Mouse (Mus musculus): ENCODE data around the gene Hnrnpll. TPM values are rescaled to one million over a fixed set of nuclear protein-coding genes. Genes with fewer than 3 reads are reported as not detected.
"Not testable (repeated sequence)": the region's sequence is repeated elsewhere in the genome, so short reads cannot be mapped to it uniquely, and the experiment has no call there.

Hnrnpll gene
- polyA plus RNA-seq, 1 experiment, result 52.0 TPM

DNA sequence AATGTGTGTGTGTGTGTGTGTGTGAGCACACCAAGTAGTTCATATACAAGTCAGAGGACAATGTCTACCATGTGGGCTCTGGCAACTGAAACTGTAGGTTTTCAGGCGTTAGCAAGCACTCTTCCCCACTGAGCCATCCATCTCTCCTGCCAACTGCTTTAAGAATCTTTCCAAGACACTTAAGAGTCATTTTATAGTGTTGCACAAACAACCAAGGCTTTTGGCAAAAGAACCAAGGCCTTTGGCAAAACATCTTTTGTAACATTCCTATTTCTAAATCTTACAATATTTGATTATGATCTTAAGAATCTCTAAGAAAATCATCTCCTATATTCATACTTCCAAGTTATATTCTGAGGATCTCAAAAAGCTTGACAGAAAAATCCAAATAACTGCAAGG, 2.4 kb downstream of the Hnrnpll start:
- Histone ChIP-seq H3K27ac (ENCODE audit: control insufficient read depth, insufficient read depth, low read depth, low read length) (no peak overlapping the region), H3K4me3 (ENCODE audit: control insufficient read depth, low read depth, low read length) (no peak overlapping the region)
- no peak for TF ChIP-seq POLR2A (IDR thresholded peaks at IDR 0.05; ENCODE audit: control insufficient read depth, low read depth, low read length)
- no peak for TF ChIP-seq CTCF (IDR thresholded peaks at IDR 0.05; ENCODE audit: control insufficient read depth, insufficient read depth, insufficient replicate concordance, low read depth, low read length)

GRCm38 (mm10) chr17:80058501-80058900, 3.6 kb downstream of the Hnrnpll start:
- H3K4me3 ChIP-seq (ENCODE audit: control insufficient read depth, low read depth, low read length), result no peak overlapping the region
- no peak overlapping the region for H3K27ac ChIP-seq (ENCODE audit: control insufficient read depth, insufficient read depth, low read depth, low read length)
- TF ChIP-seq POLR2A (IDR thresholded peaks at IDR 0.05; ENCODE audit: control insufficient read depth, low read depth, low read length), result no peak
- no peak for TF ChIP-seq CTCF (IDR thresholded peaks at IDR 0.05; ENCODE audit: control insufficient read depth, insufficient read depth, insufficient replicate concordance, low read depth, low read length)
- peaks cover 4% of the 10 kb centered on the region for H3K4me1 ChIP-seq (ENCODE audit: control insufficient read depth, insufficient read depth, low read length)
- no peaks in the 10 kb centered on the region; the same call in 1 of the 2 replicates for H3K36me3 ChIP-seq (ENCODE audit: control insufficient read depth, insufficient read depth, low read length)
- H3K27me3 ChIP-seq (ENCODE audit: control insufficient read depth, insufficient read depth, low read length), result no peaks in the 10 kb centered on the region

More for the DNA sequence above, 2.4 kb downstream of the Hnrnpll start:
- no peaks in the 10 kb centered on the region; the same call in 1 of the 2 replicates for H3K36me3 ChIP-seq (ENCODE audit: control insufficient read depth, insufficient read depth, low read length)
- peaks cover 6% of the 10 kb centered on the region for H3K4me1 ChIP-seq (ENCODE audit: control insufficient read depth, insufficient read depth, low read length)
- no peaks in the 10 kb centered on the region for H3K27me3 ChIP-seq (ENCODE audit: control insufficient read depth, insufficient read depth, low read length)

GRCm38 (mm10) chr17:80053931-80054734, 8.0 kb downstream of the Hnrnpll start:
- TF ChIP-seq CTCF (IDR thresholded peaks at IDR 0.05; ENCODE audit: control insufficient read depth, insufficient read depth, insufficient replicate concordance, low read depth, low read length), result no peak
- no peaks in the 10 kb centered on the region for H3K27me3 ChIP-seq (ENCODE audit: control insufficient read depth, insufficient read depth, low read length)
- peak overlapping the region; percentile 14; the same call in 1 of the 2 replicates for H3K27ac ChIP-seq (ENCODE audit: control insufficient read depth, insufficient read depth, low read depth, low read length)
- no peak overlapping the region; the same call in 1 of the 2 replicates for H3K4me3 ChIP-seq (ENCODE audit: control insufficient read depth, low read depth, low read length)
- peaks cover 4% of the 10 kb centered on the region for H3K4me1 ChIP-seq (ENCODE audit: control insufficient read depth, insufficient read depth, low read length)
- H3K36me3 ChIP-seq (ENCODE audit: control insufficient read depth, insufficient read depth, low read length), result no peaks in the 10 kb centered on the region; the same call in 1 of the 2 replicates

DNA sequence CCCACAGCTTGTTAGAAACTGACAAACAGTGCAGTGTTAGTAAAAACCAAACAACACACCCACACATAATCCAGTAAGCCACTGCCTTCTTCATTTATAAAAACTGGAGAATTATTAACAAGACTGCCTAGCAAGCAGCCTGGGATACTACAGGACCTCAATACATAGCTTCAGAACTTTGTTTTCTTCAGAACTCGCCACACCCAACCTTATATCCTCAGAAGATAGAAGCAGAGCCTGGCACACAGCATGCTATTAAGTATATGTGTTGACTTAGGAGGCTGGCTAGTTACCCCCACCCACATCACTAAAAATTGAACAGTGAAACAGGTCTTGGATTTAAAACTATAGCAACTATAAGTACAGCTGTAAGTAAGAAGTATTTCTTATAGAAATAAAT, 10.5 kb downstream of the Hnrnpll start:
- H3K27ac ChIP-seq (ENCODE audit: control insufficient read depth, insufficient read depth, low read depth, low read length), result no peak overlapping the region
- H3K4me3 ChIP-seq (ENCODE audit: control insufficient read depth, low read depth, low read length), result no peak overlapping the region
- H3K36me3 ChIP-seq (ENCODE audit: control insufficient read depth, insufficient read depth, low read length), result peaks cover 1% of the 10 kb centered on the region; the same call in 1 of the 2 replicates
- no peaks in the 10 kb centered on the region for H3K27me3 ChIP-seq (ENCODE audit: control insufficient read depth, insufficient read depth, low read length)
- H3K4me1 ChIP-seq (ENCODE audit: control insufficient read depth, insufficient read depth, low read length), result peaks cover 2% of the 10 kb centered on the region
- TF ChIP-seq POLR2A (IDR thresholded peaks at IDR 0.05; ENCODE audit: control insufficient read depth, low read depth, low read length) (no peak), CTCF (IDR thresholded peaks at IDR 0.05; ENCODE audit: control insufficient read depth, insufficient read depth, insufficient replicate concordance, low read depth, low read length) (no peak)

DNA sequence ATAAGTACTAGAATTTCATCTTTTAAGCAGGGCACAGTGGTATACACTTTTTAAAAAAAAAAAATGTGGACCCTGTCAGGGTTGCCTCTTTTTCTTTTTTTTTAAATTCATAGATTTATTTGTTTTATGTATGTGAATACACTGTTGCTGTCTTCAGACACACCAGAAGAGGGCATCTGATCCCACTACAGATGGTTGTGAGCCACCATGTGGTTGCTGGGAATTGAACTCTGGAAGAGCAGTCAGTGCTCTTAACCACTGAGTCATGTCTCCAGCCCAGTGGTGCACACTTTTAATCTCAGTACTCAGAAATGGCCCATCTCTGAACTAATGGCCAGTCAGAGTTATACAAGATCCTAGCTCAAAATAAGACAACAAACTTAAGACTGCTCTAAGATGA, 12.8 kb downstream of the Hnrnpll start:
- H3K4me3 ChIP-seq (ENCODE audit: control insufficient read depth, low read depth, low read length); H3K27me3 ChIP-seq (ENCODE audit: control insufficient read depth, insufficient read depth, low read length); H3K4me1 ChIP-seq (ENCODE audit: control insufficient read depth, insufficient read depth, low read length); H3K36me3 ChIP-seq (ENCODE audit: control insufficient read depth, insufficient read depth, low read length); H3K27ac ChIP-seq (ENCODE audit: control insufficient read depth, insufficient read depth, low read depth, low read length): not testable (repeated sequence)

GRCm38 (mm10) chr17:80048230-80048629, 13.9 kb downstream of the Hnrnpll start:
- Histone ChIP-seq H3K27ac (ENCODE audit: control insufficient read depth, insufficient read depth, low read depth, low read length) (no peak overlapping the region), H3K4me1 (ENCODE audit: control insufficient read depth, insufficient read depth, low read length) (no peaks in the 10 kb centered on the region), H3K27me3 (ENCODE audit: control insufficient read depth, insufficient read depth, low read length) (no peaks in the 10 kb centered on the region), H3K36me3 (ENCODE audit: control insufficient read depth, insufficient read depth, low read length) (peaks cover 1% of the 10 kb centered on the region; the same call in 1 of the 2 replicates), H3K4me3 (ENCODE audit: control insufficient read depth, low read depth, low read length) (no peak overlapping the region)
- no peak for TF ChIP-seq POLR2A (IDR thresholded peaks at IDR 0.05; ENCODE audit: control insufficient read depth, low read depth, low read length)
- TF ChIP-seq CTCF (IDR thresholded peaks at IDR 0.05; ENCODE audit: control insufficient read depth, insufficient read depth, insufficient replicate concordance, low read depth, low read length), result no peak

DNA sequence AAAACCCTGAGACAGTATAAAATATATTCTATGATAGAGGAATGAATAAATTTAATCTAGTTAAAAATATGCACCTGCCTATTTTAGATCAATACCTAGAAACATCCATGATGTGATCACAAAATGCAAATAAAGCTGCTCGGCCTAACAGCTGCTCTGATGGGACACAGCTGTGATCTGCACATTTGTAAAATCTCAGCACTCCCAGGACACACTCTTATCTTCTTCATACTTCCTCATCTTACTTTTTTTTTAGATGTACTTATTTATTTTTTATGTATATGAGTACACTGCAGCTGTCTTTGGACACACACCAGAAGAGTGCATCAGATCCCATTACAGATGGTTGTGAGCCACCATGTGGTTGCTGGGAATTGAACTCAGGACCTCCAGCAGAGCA, 20.4 kb downstream of the Hnrnpll start:
- Histone ChIP-seq H3K36me3 (ENCODE audit: control insufficient read depth, insufficient read depth, low read length) (peaks cover 1% of the 10 kb centered on the region), H3K4me3 (ENCODE audit: control insufficient read depth, low read depth, low read length) (no peak overlapping the region), H3K27ac (ENCODE audit: control insufficient read depth, insufficient read depth, low read depth, low read length) (no peak overlapping the region), H3K27me3 (ENCODE audit: control insufficient read depth, insufficient read depth, low read length) (no peaks in the 10 kb centered on the region), H3K4me1 (ENCODE audit: control insufficient read depth, insufficient read depth, low read length) (no peaks in the 10 kb centered on the region)
- TF ChIP-seq CTCF (IDR thresholded peaks at IDR 0.05; ENCODE audit: control insufficient read depth, insufficient read depth, insufficient replicate concordance, low read depth, low read length) (no peak), POLR2A (IDR thresholded peaks at IDR 0.05; ENCODE audit: control insufficient read depth, low read depth, low read length) (no peak)
